8 mouse cellular contexts compared by ENCODE assay signal in genomic region chr10:86727548-86727980, GRCm38 (mm10). TPM values are rescaled to one million over a fixed set of nuclear protein-coding genes. Genes with fewer than 3 reads are reported as not detected.
DNase-seq lines count a peak whose midpoint lies in the region; ATAC-seq and TF ChIP-seq lines count a peak whose summit lies in the region.

No protein-coding gene starts in this region.

- 6% methylated on average over 12 of the region's 12 CpGs for WGBS in hindbrain, embryonic 16.5 days
- 2% methylated on average over 12 of the region's 12 CpGs for WGBS in limb, embryonic 12.5 days
- 9% methylated on average over 12 of the region's 12 CpGs for WGBS in midbrain, embryonic 11.5 days

- peak; percentile 86 for DNase-seq in CD4-positive, CD25-positive, alpha-beta regulatory T cell, adult 2 months (ENCODE audit: low read depth, low spot score)
- DNase-seq in gastrocnemius, adult 18-20 months (ENCODE audit: low spot score): peak; percentile 38
- peak; percentile 90 for DNase-seq in midbrain, embryonic 11.5 days (ENCODE audit: low spot score, missing footprints)
- DNase-seq in spleen, adult 18-20 months: peak; percentile 58 to 71
- no peak for DNase-seq in ovary, postnatal 14 days (ENCODE audit: low spot score)

- no peaks in the 10 kb centered on the region for H3K36me3 ChIP-seq in hindbrain, embryonic 16.5 days (ENCODE audit: control insufficient read depth, insufficient read depth, low read length)
- no peaks in the 10 kb centered on the region for H3K36me3 ChIP-seq in limb, embryonic 12.5 days
- H3K36me3 ChIP-seq in midbrain, embryonic 11.5 days (ENCODE audit: control insufficient read depth, insufficient read depth, low read length): no peaks in the 10 kb centered on the region

- H3K4me1 ChIP-seq in bone marrow macrophage, adult 2 months (ENCODE audit: control insufficient read depth, insufficient read depth, low read length): peaks cover 13% of the 10 kb centered on the region
- peaks cover 6% of the 10 kb centered on the region for H3K4me1 ChIP-seq in hindbrain, embryonic 16.5 days (ENCODE audit: control insufficient read depth, insufficient read depth, low read depth, low read length)
- H3K4me1 ChIP-seq in limb, embryonic 12.5 days (replicated peaks): peaks cover 15% of the 10 kb centered on the region
- no peaks in the 10 kb centered on the region; the same call in 1 of the 2 replicates for H3K4me1 ChIP-seq in midbrain, embryonic 11.5 days (ENCODE audit: control insufficient read depth, insufficient read depth, low read length)

- H3K27me3 ChIP-seq in hindbrain, embryonic 16.5 days (replicated peaks; ENCODE audit: control insufficient read depth, insufficient read depth, low read length): no peaks in the 10 kb centered on the region
- no peaks in the 10 kb centered on the region for H3K27me3 ChIP-seq in limb, embryonic 12.5 days
- no peaks in the 10 kb centered on the region for H3K27me3 ChIP-seq in midbrain, embryonic 11.5 days (ENCODE audit: control insufficient read depth, insufficient read depth, low read length)

- H3K4me2 ChIP-seq in hindbrain, embryonic 16.5 days (ENCODE audit: low read length): peak overlapping the region; percentile 67
- H3K4me2 ChIP-seq in limb, embryonic 12.5 days: peak overlapping the region; percentile 54
- peak overlapping the region; percentile 44 for H3K4me2 ChIP-seq in midbrain, embryonic 11.5 days

- ATAC-seq in hindbrain, embryonic 16.5 days: peak; percentile 85
- peak; percentile 84 for ATAC-seq in limb, embryonic 12.5 days (ENCODE audit: insufficient number of reproducible peaks, insufficient read depth, low FRiP score, low TSS enrichment, low read depth)
- ATAC-seq in midbrain, embryonic 11.5 days (ENCODE audit: low FRiP score): peak; percentile 80

- peak overlapping the region; percentile 80 for H3K27ac ChIP-seq in bone marrow macrophage, adult 2 months (ENCODE audit: insufficient read depth, low read depth, low read length)
- H3K27ac ChIP-seq in hindbrain, embryonic 16.5 days (ENCODE audit: low read depth, low read length): peak overlapping the region; percentile 58; the same call in 1 of the 2 replicates
- peak overlapping the region; percentile 70 for H3K27ac ChIP-seq in limb, embryonic 12.5 days
- no peak overlapping the region for H3K27ac ChIP-seq in midbrain, embryonic 11.5 days (ENCODE audit: low read depth, low read length)

- H3K9ac ChIP-seq in hindbrain, embryonic 16.5 days (ENCODE audit: low read depth, low read length): peak overlapping the region; percentile 61
- H3K9ac ChIP-seq in limb, embryonic 12.5 days (replicated peaks): peak overlapping the region; percentile 35; the same call in 1 of the 2 replicates
- H3K9ac ChIP-seq in midbrain, embryonic 11.5 days (ENCODE audit: low read length): peak overlapping the region; percentile 51; the same call in 1 of the 2 replicates

- no peak for TF ChIP-seq CTCF in bone marrow macrophage, adult 2 months (IDR thresholded peaks at IDR 0.05; ENCODE audit: low read depth, low read length)

- peak overlapping the region; percentile 64 for H3K4me3 ChIP-seq in bone marrow macrophage, adult 2 months (ENCODE audit: insufficient read depth, low read length)
- peak overlapping the region; percentile 34 for H3K4me3 ChIP-seq in hindbrain, embryonic 16.5 days (ENCODE audit: low read length)
- H3K4me3 ChIP-seq in limb, embryonic 12.5 days (replicated peaks): peak overlapping the region; percentile 28
- peak overlapping the region; percentile 11; the same call in 1 of the 2 replicates for H3K4me3 ChIP-seq in midbrain, embryonic 11.5 days (ENCODE audit: low read depth, low read length)

- TF ChIP-seq POLR2A in bone marrow macrophage, adult 2 months (IDR thresholded peaks at IDR 0.05; ENCODE audit: borderline replicate concordance, low read depth, low read length): 0 out of 2 replicates have a peak, but pooled peaks have one; percentile 4

- no peaks in the 10 kb centered on the region for H3K9me3 ChIP-seq in hindbrain, embryonic 16.5 days (ENCODE audit: control insufficient read depth, low read length)
- H3K9me3 ChIP-seq in limb, embryonic 12.5 days: no peaks in the 10 kb centered on the region
- H3K9me3 ChIP-seq in midbrain, embryonic 11.5 days (ENCODE audit: control insufficient read depth, low read length): no peaks in the 10 kb centered on the region

RNA-seq across cellular contexts. Expression of gene Ttc41, which starts 22.0 kb away (rescaled TPM):
- polyA plus RNA-seq in bone marrow macrophage, adult 2 months (2012; ENCODE audit: insufficient read depth, insufficient read length, missing spikeins): 0.89 and 1.8 TPM in 2 replicates
- 1 to 10 TPM; 1.5 to 1.6 TPM for total RNA-seq in gastrocnemius, adult 18-20 months (2021)
- polyA plus RNA-seq in hindbrain, embryonic 16.5 days (2015; fragmentation: Nextera tagmentation; extraction: Ambion mirVana): 2.0 and 2.6 TPM in 2 replicates
- 2.1 and 2.5 TPM in 2 replicates for polyA plus RNA-seq in limb, embryonic 12.5 days (2016; fragmentation: Nextera tagmentation; extraction: Ambion mirVana)
- 1.9 and 2.5 TPM in 2 replicates for polyA plus RNA-seq in midbrain, embryonic 11.5 days (2014; fragmentation: Nextera tagmentation; extraction: Ambion mirVana)

RNA-seq across cellular contexts. Expression of gene Hsp90b1, which starts 22.3 kb away (rescaled TPM):
- 458 and 473 TPM in 2 replicates for polyA plus RNA-seq in bone marrow macrophage, adult 2 months (2012; ENCODE audit: insufficient read depth, insufficient read length, missing spikeins)
- 100 to 1,000 TPM in 1 of 2 experiments, 10 to 100 TPM in 1; 96.4 to 136 TPM for total RNA-seq in gastrocnemius, adult 18-20 months (2021)
- 312 and 331 TPM in 2 replicates for polyA plus RNA-seq in hindbrain, embryonic 16.5 days (2015; fragmentation: Nextera tagmentation; extraction: Ambion mirVana)
- 588 and 626 TPM in 2 replicates for polyA plus RNA-seq in limb, embryonic 12.5 days (2016; fragmentation: Nextera tagmentation; extraction: Ambion mirVana)
- polyA plus RNA-seq in midbrain, embryonic 11.5 days (2014; fragmentation: Nextera tagmentation; extraction: Ambion mirVana): 477 and 506 TPM in 2 replicates

RNA-seq across cellular contexts. Expression of gene Gm49358, which starts 36.2 kb away (rescaled TPM):
- 3.0 TPM in 1 of 2 replicates, not detected in the other for polyA plus RNA-seq in bone marrow macrophage, adult 2 months (2012; ENCODE audit: insufficient read depth, insufficient read length, missing spikeins)
- total RNA-seq in gastrocnemius, adult 18-20 months (2021): 10 to 100 TPM; 20.6 to 24.9 TPM
- not detected in 2 replicates for polyA plus RNA-seq in hindbrain, embryonic 16.5 days (2015; fragmentation: Nextera tagmentation; extraction: Ambion mirVana)
- polyA plus RNA-seq in limb, embryonic 12.5 days (2016; fragmentation: Nextera tagmentation; extraction: Ambion mirVana): not detected in 2 replicates
- polyA plus RNA-seq in midbrain, embryonic 11.5 days (2014; fragmentation: Nextera tagmentation; extraction: Ambion mirVana): 0.37 TPM in 1 of 2 replicates, not detected in the other

RNA-seq across cellular contexts. Expression of gene Nt5dc3, which starts 51.2 kb away (rescaled TPM):
- polyA plus RNA-seq in bone marrow macrophage, adult 2 months (2012; ENCODE audit: insufficient read depth, insufficient read length, missing spikeins): 5.3 and 6.8 TPM in 2 replicates
- total RNA-seq in gastrocnemius, adult 18-20 months (2021): 10 to 100 TPM; 47.6 to 52.8 TPM
- 11.3 and 13.4 TPM in 2 replicates for polyA plus RNA-seq in hindbrain, embryonic 16.5 days (2015; fragmentation: Nextera tagmentation; extraction: Ambion mirVana)
- 0.94 and 1.0 TPM in 2 replicates for polyA plus RNA-seq in limb, embryonic 12.5 days (2016; fragmentation: Nextera tagmentation; extraction: Ambion mirVana)
- 1.1 and 1.7 TPM in 2 replicates for polyA plus RNA-seq in midbrain, embryonic 11.5 days (2014; fragmentation: Nextera tagmentation; extraction: Ambion mirVana)

Comparison
In these comparisons a context has a peak if more than half of its experiments do, and no peak if none do; other contexts are left out.
1. H3K4me3 ChIP-seq: peak in every context shown above with its lines; median percentile 64 in bone marrow macrophage, adult 2 months; 34 in hindbrain, embryonic 16.5 days; 28 in limb, embryonic 12.5 days; 11 in midbrain, embryonic 11.5 days.